Mouse (Mus musculus) forebrain, postnatal 0 days (tissue): ENCODE results near the gene Noto. TPM values are rescaled to one million over a fixed set of nuclear protein-coding genes. Genes with fewer than 3 reads are reported as not detected.
A peak's percentile ranks its signal among the peaks of the same experiment; 100 is the strongest.

Source experiments
- ATAC-seq: fragments of 200-750 bp; cut with Nextera tagmentation; 2 replicates; pipeline ENCODE4 v1.8.0; 2017; ENCODE audit warnings: mild to moderate bottlenecking, moderate library complexity
- DNase-seq: peaks from one replicate; pipeline ENCODE4 v3.0.0-alpha.2; 2015
- H3K27ac ChIP-seq: fragments of 300-500 bp; sonication (generic); 2 replicates; pipeline ENCODE4 v1.5.1; 2014; ENCODE audit warnings: low read depth, mild to moderate bottlenecking, antibody characterized with exemption, low read length, moderate library complexity, mixed read lengths
- H3K27me3 ChIP-seq: fragments of 300-500 bp; sonication (generic); 2 replicates; pipeline ENCODE4 v1.6.1; 2014; ENCODE audit warnings: mild to moderate bottlenecking, low read length, mixed read lengths; ENCODE audit not compliant: insufficient read depth
- H3K36me3 ChIP-seq: fragments of 300-500 bp; sonication (generic); 2 replicates; pipeline ENCODE4 v1.6.1; 2014; ENCODE audit warnings: mild to moderate bottlenecking, moderate library complexity; ENCODE audit not compliant: insufficient read depth
- H3K4me1 ChIP-seq: fragments of 300-500 bp; sonication (generic); 2 replicates; pipeline ENCODE4 v1.6.1; 2014; ENCODE audit warnings: antibody characterized with exemption; ENCODE audit not compliant: insufficient read depth
- H3K4me2 ChIP-seq: fragments of 300-500 bp; sonication (generic); 2 replicates; pipeline ENCODE4 v1.6.1; 2014; ENCODE audit warnings: low read depth, mild to moderate bottlenecking, moderate library complexity
- H3K4me3 ChIP-seq: fragments of 300-500 bp; sonication (generic); 2 replicates; pipeline ENCODE4 v1.5.1; 2014; ENCODE audit warnings: low read depth, low read length, mixed read lengths
- H3K9ac ChIP-seq: fragments of 300-500 bp; sonication (generic); 2 replicates; pipeline ENCODE4 v1.6.1; 2014; ENCODE audit warnings: mild to moderate bottlenecking
- H3K9me3 ChIP-seq: fragments of 300-500 bp; sonication (generic); 2 replicates; pipeline ENCODE4 v1.6.1; 2016; ENCODE audit warnings: low read length
- CTCF ChIP-seq: sonication (generic); IDR thresholded peaks from 2 replicates; pipeline ENCODE4 v1.5.1; 2016; ENCODE audit warnings: antibody characterized with exemption, control low read depth, low read depth
- WGBS: fragments of 180-500 bp; shearing (Covaris S2); extraction: QIAGEN DNeasy Blood & Tissue Kit; methylation state at CpG from one replicate; pipeline ENCODE4 v1.1.7; 2014; 5-methylcytosine and 5-hydroxymethylcytosine counted together
- polyA plus RNA-seq: library from polyadenylated mRNA; unstranded; fragments of >200 nt; fragmentation: Nextera tagmentation; extraction: Ambion mirVana; gene quantifications from 2 replicates; pipeline ENCODE4 v1.2.1, GENCODE M21; 2015
- total RNA-seq: library from RNA; depleted of rRNA; stranded (reverse); fragments of >200 nt; gene quantifications from 2 replicates; pipeline ENCODE4 v1.2.3, GENCODE M21; 2014; rRNA removed

The Noto gene
- total and polyA plus RNA-seq, 2 experiments from 2014 or later: not detected

GRCm38 (mm10) chr6:85472542-85472941 is 48.9 kb downstream of the Noto start:
- TF ChIP-seq CTCF: no peak
- DNase-seq: no peak
- H3K4me1 ChIP-seq: no peaks in the 10 kb centered on the region
- no peaks in the 10 kb centered on the region for H3K9me3 ChIP-seq
- no peak for ATAC-seq
- WGBS: 59% methylated on average over 5 of the region's 5 CpGs
- H3K4me2 ChIP-seq: no peak overlapping the region
- no peak overlapping the region for H3K9ac ChIP-seq
- peaks cover 53% of the 10 kb centered on the region for H3K36me3 ChIP-seq
- H3K4me3 ChIP-seq: no peak overlapping the region
- H3K27me3 ChIP-seq: no peaks in the 10 kb centered on the region
- H3K27ac ChIP-seq: no peak overlapping the region

GRCm38 (mm10) chr6:85475581-85475980 is 51.9 kb downstream of the Noto start:
- no peak for TF ChIP-seq CTCF
- Histone ChIP-seq H3K9ac (no peak overlapping the region), H3K9me3 (no peaks in the 10 kb centered on the region), H3K27ac (no peak overlapping the region), H3K4me3 (no peak overlapping the region), H3K36me3 (peaks cover 44% of the 10 kb centered on the region), H3K27me3 (no peaks in the 10 kb centered on the region), H3K4me1 (no peaks in the 10 kb centered on the region), H3K4me2 (no peak overlapping the region)
- WGBS: 88% methylated on average over 3 of the region's 3 CpGs
- ATAC-seq (no peak), DNase-seq (no peak)

- peak; percentile 45 for ATAC-seq
- Histone ChIP-seq H3K27me3 (no peaks in the 10 kb centered on the region), H3K4me3 (no peak overlapping the region), H3K4me1 (no peaks in the 10 kb centered on the region), H3K9me3 (no peaks in the 10 kb centered on the region), H3K9ac (no peak overlapping the region), H3K36me3 (peaks cover 45% of the 10 kb centered on the region), H3K27ac (no peak overlapping the region), H3K4me2 (no peak overlapping the region)
- 38% methylated on average over 10 of the region's 10 CpGs for WGBS
- no peak for DNase-seq
- peak; percentile 67 for TF ChIP-seq CTCF
Observed at GRCm38 (mm10) chr6:85477366-85477917, 53.8 kb downstream of the Noto start.

- TF ChIP-seq CTCF: no peak
- no peak for DNase-seq
- Histone ChIP-seq H3K9ac (no peak overlapping the region), H3K36me3 (peaks cover 38% of the 10 kb centered on the region), H3K9me3 (no peaks in the 10 kb centered on the region), H3K4me3 (no peak overlapping the region), H3K27ac (no peak overlapping the region), H3K4me1 (no peaks in the 10 kb centered on the region), H3K27me3 (no peaks in the 10 kb centered on the region), H3K4me2 (no peak overlapping the region)
- 55% methylated on average over 14 of the region's 14 CpGs for WGBS
- ATAC-seq: no peak
Observed at GRCm38 (mm10) chr6:85478416-85478815, 54.7 kb downstream of the Noto start.

Other genes starting within 250 kb of the Noto start
- 25.7 and 41.6 TPM in 2 replicates for gene Emx1, start 236.4 kb upstream of the Noto start, total RNA-seq
- gene Emx1, start 236.4 kb upstream of the Noto start, polyA plus RNA-seq: 28.8 and 41.0 TPM in 2 replicates
- 49.9 and 55.6 TPM in 2 replicates for gene Sfxn5, start 90.5 kb upstream of the Noto start, total RNA-seq
- 39.1 and 49.1 TPM in 2 replicates for gene Sfxn5, start 90.5 kb upstream of the Noto start, polyA plus RNA-seq
- 31.8 and 41.2 TPM in 2 replicates for gene Rab11fip5, start 49.3 kb upstream of the Noto start, total RNA-seq
- 17.2 and 19.8 TPM in 2 replicates for gene Rab11fip5, start 49.3 kb upstream of the Noto start, polyA plus RNA-seq
- gene Smyd5, start 8.1 kb downstream of the Noto start, total RNA-seq: 63.2 and 65.8 TPM in 2 replicates
- gene Smyd5, start 8.1 kb downstream of the Noto start, polyA plus RNA-seq: 49.3 and 61.7 TPM in 2 replicates
- gene Cct7, start 27.6 kb downstream of the Noto start, total RNA-seq: 273 and 320 TPM in 2 replicates
- gene Cct7, start 27.6 kb downstream of the Noto start, polyA plus RNA-seq: 552 and 579 TPM in 2 replicates
- 7.1 and 15.2 TPM in 2 replicates for gene Pradc1, start 28.1 kb downstream of the Noto start, total RNA-seq
- 31.3 and 36.4 TPM in 2 replicates for gene Pradc1, start 28.1 kb downstream of the Noto start, polyA plus RNA-seq
- 42.5 and 46.7 TPM in 2 replicates for gene Fbxo41, start 79.1 kb downstream of the Noto start, total RNA-seq
- gene Fbxo41, start 79.1 kb downstream of the Noto start, polyA plus RNA-seq: 8.4 and 11.9 TPM in 2 replicates
- gene Egr4, start 89.7 kb downstream of the Noto start, total RNA-seq: 1.3 and 1.7 TPM in 2 replicates
- 1.9 and 2.0 TPM in 2 replicates for gene Egr4, start 89.7 kb downstream of the Noto start, polyA plus RNA-seq
- gene Alms1, start 163.6 kb downstream of the Noto start, total RNA-seq: 13.7 and 14.7 TPM in 2 replicates
- gene Alms1, start 163.6 kb downstream of the Noto start, polyA plus RNA-seq: 0.97 and 1.9 TPM in 2 replicates